Mouse (Mus musculus) Patski (cell line): Measurements from ENCODE around the gene Olfr484. TPM values are rescaled to one million over a fixed set of nuclear protein-coding genes. Genes with fewer than 3 reads are reported as not detected.
"Not testable (repeated sequence)": the region's sequence is repeated elsewhere in the genome, so short reads cannot be mapped to it uniquely, and the experiment has no call there.

Source experiments
- ATAC-seq: fragments of 100-300 bp; one replicate; pipeline ENCODE4 v1.8.0; 2021
- CTCF ChIA-PET: fragments of 350-600 bp; sonication (Branson Sonifier 250); formaldehyde crosslinking; loops from one replicate; lab custom pipeline; 2022; ENCODE audit warnings: inconsistent platforms; lab: Charles Lee
- POLR2A ChIA-PET: fragments of 350-600 bp; sonication (Branson Sonifier 250); formaldehyde crosslinking; loops from one replicate; lab custom pipeline; 2022; ENCODE audit warnings: antibody characterized with exemption, inconsistent platforms; lab: Charles Lee
- DNase-seq: peaks from one replicate; pipeline ENCODE4 v3.0.0-alpha.2; 2011; ENCODE audit warnings: low read depth, low spot score
- H3K27me3 ChIP-seq: fragments of 371-371 bp; one replicate; pipeline ENCODE4 v1.5.1; 2021
- CTCF ChIP-seq: fragments of 100-300 bp; IDR thresholded peaks from one replicate; pipeline ENCODE4 v1.5.1; 2021
- in situ Hi-C: fragments of 300-500 bp; cut with MboI; formaldehyde crosslinking; loops from 3 replicates; pipeline ENCODE4 v1.11.1; 2018; ENCODE audit warnings: low pct_unique_long_range_greater_than_20kb, mixed read lengths
- polyA plus RNA-seq: library from polyadenylated mRNA; unstranded; gene quantifications from one replicate; pipeline ENCODE4 v1.2.3, GENCODE M21; 2021

Olfr484 gene
- polyA plus RNA-seq = not detected

GRCm38 (mm10) chr7:108127349-108127748 is at the start of gene Olfr484:
Gene Olfr484 (minus strand): TSS chr7:108127449.
- no peak for TF ChIP-seq CTCF
- ChIA-PET CTCF (no interaction called here), POLR2A (no interaction called here)
- H3K27me3 ChIP-seq = no peaks in the 10 kb centered on the region
- DNase-seq = no peak
- ATAC-seq = no peak
- in situ Hi-C loops = no loop called here

GRCm38 (mm10) chr7:108172642-108173041 is 45.4 kb upstream of the Olfr484 start, which contains the start of gene Olfr486:
Gene Olfr486 (minus strand): TSS chr7:108172742.
- H3K27me3 ChIP-seq, in situ Hi-C loops, POLR2A ChIA-PET, DNase-seq, ATAC-seq, CTCF ChIA-PET: not testable (repeated sequence)

- ChIA-PET POLR2A (no interaction called here), CTCF (no interaction called here)
- ATAC-seq = no peak
- no peak for TF ChIP-seq CTCF
- in situ Hi-C loops = no loop called here
- DNase-seq = no peak
- H3K27me3 ChIP-seq = no peaks in the 10 kb centered on the region
These were observed 32.5 kb upstream of the Olfr484 start, which contains the start of gene Olfr485 for GRCm38 (mm10) chr7:108159771-108160170. Gene Olfr485 (minus strand): TSS chr7:108159871.

- ChIA-PET CTCF (no interaction called here), POLR2A (no interaction called here)
- ATAC-seq = no peak
- no peak for DNase-seq
- in situ Hi-C loops = no loop called here
- H3K27me3 ChIP-seq = no peaks in the 10 kb centered on the region
- TF ChIP-seq CTCF = no peak
These were observed 5.8 kb downstream of the Olfr484 start for GRCm38 (mm10) chr7:108121416-108121815.

GRCm38 (mm10) chr7:108120681-108121080 is 6.6 kb downstream of the Olfr484 start:
- CTCF ChIA-PET = no interaction called here

GRCm38 (mm10) chr7:108100549-108100948 is 26.7 kb downstream of the Olfr484 start, which contains the start of gene Olfr483:
Gene Olfr483 (plus strand): TSS chr7:108100849.
- ATAC-seq (no peak), DNase-seq (no peak)
- CTCF ChIA-PET = no interaction called here
- in situ Hi-C loops = no loop called here
- no peaks in the 10 kb centered on the region for H3K27me3 ChIP-seq
- TF ChIP-seq CTCF = no peak
- POLR2A ChIA-PET = no interaction called here

More at GRCm38 (mm10) chr7:108120681-108121080, 6.6 kb downstream of the Olfr484 start:
- in situ Hi-C loops = no loop called here
- TF ChIP-seq CTCF = no peak
- no peaks in the 10 kb centered on the region for H3K27me3 ChIP-seq
- DNase-seq = no peak
- POLR2A ChIA-PET = no interaction called here
- ATAC-seq = no peak

GRCm38 (mm10) chr7:108097486-108097885 is 29.8 kb downstream of the Olfr484 start, which contains the start of gene Olfr482:
Gene Olfr482 (minus strand): TSS chr7:108097586.
- no peak for TF ChIP-seq CTCF
- H3K27me3 ChIP-seq = no peaks in the 10 kb centered on the region
- ChIA-PET POLR2A (no interaction called here), CTCF (no interaction called here)
- DNase-seq (no peak), ATAC-seq (no peak)
- in situ Hi-C loops = no loop called here

GRCm38 (mm10) chr7:108079555-108079954 is 47.7 kb downstream of the Olfr484 start, which contains the start of gene Olfr481:
Gene Olfr481 (plus strand): TSS chr7:108079855.
- ATAC-seq = no peak
- no peak for TF ChIP-seq CTCF
- H3K27me3 ChIP-seq = no peaks in the 10 kb centered on the region
- no peak for DNase-seq
- in situ Hi-C loops = no loop called here
- ChIA-PET CTCF (no interaction called here), POLR2A (no interaction called here)

Other genes with a start within 250 kb of the Olfr484 start
- 0.01 TPM for gene Olfr472, start 229.5 kb downstream of the Olfr484 start, polyA plus RNA-seq
- not detected for gene Olfr473, start 197.0 kb downstream of the Olfr484 start, polyA plus RNA-seq
- not detected for gene Olfr474, start 172.8 kb downstream of the Olfr484 start, polyA plus RNA-seq
- gene Olfr476, start 162.6 kb downstream of the Olfr484 start, polyA plus RNA-seq = not detected
- gene Olfr477, start 140.8 kb downstream of the Olfr484 start, polyA plus RNA-seq = 0.01 TPM
- gene Olfr478, start 93.5 kb downstream of the Olfr484 start, polyA plus RNA-seq = not detected
- not detected for gene Olfr479, start 76.8 kb downstream of the Olfr484 start, polyA plus RNA-seq
- not detected for gene Olfr480, start 60.1 kb downstream of the Olfr484 start, polyA plus RNA-seq
- gene Olfr481, start 47.6 kb downstream of the Olfr484 start, polyA plus RNA-seq = not detected
- 9.6 TPM for gene Olfr482, start 29.9 kb downstream of the Olfr484 start, polyA plus RNA-seq
- gene Olfr483, start 26.6 kb downstream of the Olfr484 start, polyA plus RNA-seq = not detected
- not detected for gene Olfr485, start 32.4 kb upstream of the Olfr484 start, polyA plus RNA-seq
- not detected for gene Olfr486, start 45.3 kb upstream of the Olfr484 start, polyA plus RNA-seq
- not detected for gene Olfr487, start 87.2 kb upstream of the Olfr484 start, polyA plus RNA-seq
- gene Olfr488, start 130.9 kb upstream of the Olfr484 start, polyA plus RNA-seq = not detected
- not detected for gene Olfr490, start 161.5 kb upstream of the Olfr484 start, polyA plus RNA-seq
- gene Olfr491, start 186.0 kb upstream of the Olfr484 start, polyA plus RNA-seq = not detected
- not detected for gene Olfr492, start 196.2 kb upstream of the Olfr484 start, polyA plus RNA-seq
- not detected for gene Olfr493, start 219.5 kb upstream of the Olfr484 start, polyA plus RNA-seq
- not detected for gene Olfr494, start 237.9 kb upstream of the Olfr484 start, polyA plus RNA-seq